Mouse (Mus musculus): ENCODE data around the gene Klhl41. TPM values are rescaled to one million over a fixed set of nuclear protein-coding genes. Genes with fewer than 3 reads are reported as not detected.

Gene Klhl41
- polyA plus RNA-seq, 1 experiment from 2014 or later: 0.29 TPM

GRCm38 (mm10) chr2:69690843-69691242, 20.9 kb downstream of the Klhl41 start:
- no peak for DNase-seq (ENCODE audit: low spot score)
- no peaks in the 10 kb centered on the region for H3K4me1 ChIP-seq (replicated peaks)
- WGBS: 95% methylated on average over 6 of the region's 6 CpGs
- no peak overlapping the region for H3K4me3 ChIP-seq
- no peak overlapping the region for H3K27ac ChIP-seq
- 0 out of 2 replicates have a peak, but pooled peaks cover 2% of the 10 kb centered on the region for H3K9me3 ChIP-seq
- peaks cover 90% of the 10 kb centered on the region for H3K36me3 ChIP-seq
- H3K27me3 ChIP-seq (ENCODE audit: insufficient read depth, poor library complexity, severe bottlenecking): no peaks in the 10 kb centered on the region

GRCm38 (mm10) chr2:69693501-69693900, 23.6 kb downstream of the Klhl41 start:
- H3K27me3 ChIP-seq (ENCODE audit: insufficient read depth, poor library complexity, severe bottlenecking): no peaks in the 10 kb centered on the region
- H3K36me3 ChIP-seq: peaks cover 80% of the 10 kb centered on the region
- no peaks in the 10 kb centered on the region for H3K4me1 ChIP-seq (replicated peaks)
- no peak overlapping the region for H3K4me3 ChIP-seq
- H3K9me3 ChIP-seq: 0 out of 2 replicates have a peak, but pooled peaks cover 2% of the 10 kb centered on the region
- H3K27ac ChIP-seq: no peak overlapping the region
- 94% methylated on average over 11 of the region's 11 CpGs for WGBS
- no peak for DNase-seq (ENCODE audit: low spot score)

GRCm38 (mm10) chr2:69700446-69700845, 30.5 kb downstream of the Klhl41 start:
- peaks cover 81% of the 10 kb centered on the region for H3K36me3 ChIP-seq
- H3K4me3 ChIP-seq: no peak overlapping the region
- H3K9me3 ChIP-seq: no peaks in the 10 kb centered on the region
- no peaks in the 10 kb centered on the region for H3K27me3 ChIP-seq (ENCODE audit: insufficient read depth, poor library complexity, severe bottlenecking)
- H3K4me1 ChIP-seq (replicated peaks): no peaks in the 10 kb centered on the region
- no peak for DNase-seq (ENCODE audit: low spot score)
- 97% methylated on average over 8 of the region's 8 CpGs for WGBS
- no peak overlapping the region for H3K27ac ChIP-seq

GRCm38 (mm10) chr2:69712171-69712570, 42.3 kb downstream of the Klhl41 start:
- no peak overlapping the region for H3K27ac ChIP-seq
- H3K4me3 ChIP-seq: peak overlapping the region; percentile 87; the same call in 1 of the 2 replicates
- no peak for DNase-seq (ENCODE audit: low spot score)
- H3K27me3 ChIP-seq (ENCODE audit: insufficient read depth, poor library complexity, severe bottlenecking): 0 out of 2 replicates have a peak, but pooled peaks cover 2% of the 10 kb centered on the region
- H3K36me3 ChIP-seq: peaks cover 31% of the 10 kb centered on the region
- WGBS: 93% methylated on average over 14 of the region's 14 CpGs
- H3K4me1 ChIP-seq (replicated peaks): peaks cover 11% of the 10 kb centered on the region; the same call in 1 of the 2 replicates
- no peaks in the 10 kb centered on the region for H3K9me3 ChIP-seq

- WGBS: under 1% methylated on average over 39 of the region's 39 CpGs
- H3K27ac ChIP-seq: peak within 1 kb of the TSS; percentile 90
- H3K4me1 ChIP-seq (replicated peaks): peaks cover 11% of the 10 kb centered on the region; the same call in 1 of the 2 replicates
- peak within 1 kb of the TSS; percentile 87 for H3K4me3 ChIP-seq
- no peaks in the 10 kb centered on the region for H3K9me3 ChIP-seq
- H3K27me3 ChIP-seq (ENCODE audit: insufficient read depth, poor library complexity, severe bottlenecking): 0 out of 2 replicates have a peak, but pooled peaks cover 2% of the 10 kb centered on the region
- peaks cover 24% of the 10 kb centered on the region; the same call in 1 of the 2 replicates for H3K36me3 ChIP-seq
- peak; percentile 85 for DNase-seq (ENCODE audit: low spot score)
Observed at GRCm38 (mm10) chr2:69712981-69713625, 43.2 kb downstream of the Klhl41 start, which contains the start of gene Fastkd1. Fastkd1 (minus strand) TSS chr2:69713516.

GRCm38 (mm10) chr2:69713626-69714014, 43.7 kb downstream of the Klhl41 start:
- Histone ChIP-seq H3K27me3 (ENCODE audit: insufficient read depth, poor library complexity, severe bottlenecking) (0 out of 2 replicates have a peak, but pooled peaks cover 2% of the 10 kb centered on the region), H3K36me3 (peaks cover 19% of the 10 kb centered on the region; the same call in 1 of the 2 replicates), H3K4me1 (replicated peaks) (peaks cover 11% of the 10 kb centered on the region; the same call in 1 of the 2 replicates), H3K9me3 (no peaks in the 10 kb centered on the region), H3K27ac (peak overlapping the region; percentile 90; the same call in 1 of the 2 replicates), H3K4me3 (peak overlapping the region; percentile 87)
- 37% methylated on average over 4 of the region's 4 CpGs for WGBS
- DNase-seq (ENCODE audit: low spot score): no peak

- H3K4me3 ChIP-seq: no peak overlapping the region
- H3K27ac ChIP-seq: no peak overlapping the region
- H3K9me3 ChIP-seq: no peaks in the 10 kb centered on the region
- 85% methylated on average over 5 of the region's 5 CpGs for WGBS
- 0 out of 2 replicates have a peak, but pooled peaks cover 2% of the 10 kb centered on the region for H3K27me3 ChIP-seq (ENCODE audit: insufficient read depth, poor library complexity, severe bottlenecking)
- peaks cover 11% of the 10 kb centered on the region; the same call in 1 of the 2 replicates for H3K4me1 ChIP-seq (replicated peaks)
- no peak for DNase-seq (ENCODE audit: low spot score)
- peaks cover 16% of the 10 kb centered on the region; the same call in 1 of the 2 replicates for H3K36me3 ChIP-seq
Observed at GRCm38 (mm10) chr2:69714126-69714525, 44.2 kb downstream of the Klhl41 start.

GRCm38 (mm10) chr2:69716483-69716882, 46.6 kb downstream of the Klhl41 start:
- 83% methylated on average over 3 of the region's 3 CpGs for WGBS
- DNase-seq (ENCODE audit: low spot score): no peak

GRCm38 (mm10) chr2:69719121-69719520, 49.2 kb downstream of the Klhl41 start:
- H3K36me3 ChIP-seq: no peaks in the 10 kb centered on the region
- no peaks in the 10 kb centered on the region for H3K9me3 ChIP-seq
- 83% methylated on average over 1 of the region's 1 CpGs for WGBS
- no peak overlapping the region for H3K27ac ChIP-seq
- no peak overlapping the region for H3K4me3 ChIP-seq
- no peak for DNase-seq (ENCODE audit: low spot score)
- H3K4me1 ChIP-seq (replicated peaks): peaks cover 11% of the 10 kb centered on the region
- 0 out of 2 replicates have a peak, but pooled peaks cover 2% of the 10 kb centered on the region for H3K27me3 ChIP-seq (ENCODE audit: insufficient read depth, poor library complexity, severe bottlenecking)

More at GRCm38 (mm10) chr2:69716483-69716882, 46.6 kb downstream of the Klhl41 start:
- no peaks in the 10 kb centered on the region for H3K36me3 ChIP-seq
- 0 out of 2 replicates have a peak, but pooled peaks cover 2% of the 10 kb centered on the region for H3K27me3 ChIP-seq (ENCODE audit: insufficient read depth, poor library complexity, severe bottlenecking)
- H3K9me3 ChIP-seq: no peaks in the 10 kb centered on the region
- H3K4me3 ChIP-seq: no peak overlapping the region
- no peak overlapping the region for H3K27ac ChIP-seq
- H3K4me1 ChIP-seq (replicated peaks): peaks cover 11% of the 10 kb centered on the region; the same call in 1 of the 2 replicates

GRCm38 (mm10) chr2:69722273-69722649, 52.3 kb downstream of the Klhl41 start, which contains the start of gene Ppig:
Ppig (plus strand) TSS chr2:69722545.
- H3K36me3 ChIP-seq: no peaks in the 10 kb centered on the region
- no peak for DNase-seq (ENCODE audit: low spot score)

GRCm38 (mm10) chr2:69722650-69723518, 53.0 kb downstream of the Klhl41 start:
- peak; percentile 94 for DNase-seq (ENCODE audit: low spot score)
- H3K27me3 ChIP-seq (ENCODE audit: insufficient read depth, poor library complexity, severe bottlenecking): no peaks in the 10 kb centered on the region
- peak overlapping the region; percentile 96 for H3K27ac ChIP-seq
- H3K4me3 ChIP-seq: peak overlapping the region; percentile 89
- no peaks in the 10 kb centered on the region for H3K36me3 ChIP-seq
- WGBS: under 1% methylated on average over 91 of the region's 91 CpGs
- no peaks in the 10 kb centered on the region for H3K9me3 ChIP-seq
- peaks cover 15% of the 10 kb centered on the region for H3K4me1 ChIP-seq (replicated peaks)

More at GRCm38 (mm10) chr2:69722273-69722649, 52.3 kb downstream of the Klhl41 start, which contains the start of gene Ppig:
- H3K27me3 ChIP-seq (ENCODE audit: insufficient read depth, poor library complexity, severe bottlenecking): no peaks in the 10 kb centered on the region
- no peaks in the 10 kb centered on the region for H3K9me3 ChIP-seq
- peak within 1 kb of the TSS; percentile 89 for H3K4me3 ChIP-seq
- WGBS: 5% methylated on average over 12 of the region's 12 CpGs
- peak within 1 kb of the TSS; percentile 96 for H3K27ac ChIP-seq
- peaks cover 15% of the 10 kb centered on the region for H3K4me1 ChIP-seq (replicated peaks)

GRCm38 (mm10) chr2:69723519-69723825, 53.6 kb downstream of the Klhl41 start:
- H3K27me3 ChIP-seq (ENCODE audit: insufficient read depth, poor library complexity, severe bottlenecking): no peaks in the 10 kb centered on the region
- no peaks in the 10 kb centered on the region for H3K9me3 ChIP-seq
- peak overlapping the region; percentile 89 for H3K4me3 ChIP-seq
- peak overlapping the region; percentile 96 for H3K27ac ChIP-seq
- WGBS: under 1% methylated on average over 13 of the region's 13 CpGs
- H3K4me1 ChIP-seq (replicated peaks): peaks cover 15% of the 10 kb centered on the region
- no peak for DNase-seq (ENCODE audit: low spot score)
- no peaks in the 10 kb centered on the region for H3K36me3 ChIP-seq
